Mouse (Mus musculus): ENCODE results near the gene Mamstr. TPM values are rescaled to one million over a fixed set of nuclear protein-coding genes. Genes with fewer than 3 reads are reported as not detected.
"Not testable (repeated sequence)": the region's sequence is repeated elsewhere in the genome, so short reads cannot be mapped to it uniquely, and the experiment has no call there.

The Mamstr gene
- polyA plus RNA-seq, 1 experiment from 2014 or later = 5.4 TPM

DNA sequence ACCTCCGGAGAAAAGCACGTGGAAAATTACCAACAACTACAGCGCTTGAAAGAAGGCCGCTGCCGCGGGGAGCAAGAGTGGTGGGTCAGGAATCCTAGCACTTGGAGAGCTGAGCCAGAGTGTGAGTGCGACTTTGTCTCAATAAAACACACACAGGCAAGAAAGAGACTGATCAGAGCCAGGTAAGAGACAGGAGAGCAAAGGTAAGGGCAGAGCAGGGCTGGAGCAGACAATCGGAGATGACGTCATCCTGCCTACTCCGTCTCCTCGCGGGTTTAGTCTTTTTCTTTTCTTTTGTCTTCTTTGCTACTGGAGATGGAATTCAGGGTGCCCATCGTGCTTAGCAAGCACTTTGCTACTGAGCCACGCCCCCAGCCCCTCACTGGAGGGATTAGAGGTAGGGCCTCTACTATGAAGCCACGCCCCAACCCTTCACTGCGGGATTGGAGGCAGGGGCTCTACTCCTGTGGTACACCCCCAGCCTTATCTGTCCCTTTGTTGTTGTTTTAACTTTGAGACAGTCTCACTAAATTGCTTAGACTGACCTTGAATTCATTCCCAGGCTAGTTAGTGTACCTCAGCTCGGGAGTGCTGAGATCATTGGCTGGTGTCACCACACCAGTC lies 14.8 kb downstream of the Mamstr start:
- Histone ChIP-seq H3K9me3 (replicated peaks) (peaks cover 7% of the 10 kb centered on the region; the same call in 1 of the 2 replicates), H3K4me3 (no peak overlapping the region; the same call in 1 of the 2 replicates), H3K27me3 (replicated peaks) (0 out of 2 replicates have a peak, but pooled peaks cover 2% of the 10 kb centered on the region), H3K4me2 (peak overlapping the region; percentile 54), H3K36me3 (no peaks in the 10 kb centered on the region), H3K4me1 (replicated peaks) (peaks cover 15% of the 10 kb centered on the region), H3K27ac (ENCODE audit: poor library complexity, severe bottlenecking) (no peak overlapping the region), H3K9ac (no peak overlapping the region)
- 20% methylated on average over 17 of the region's 17 CpGs for WGBS
- ATAC-seq (ENCODE audit: insufficient number of reproducible peaks, low FRiP score) = peak; percentile 46; the same call in 1 of the 2 replicates

GRCm38 (mm10) chr7:45660746-45661478 lies 21.1 kb downstream of the Mamstr start:
- 77% methylated on average over 11 of the region's 11 CpGs for WGBS
- Histone ChIP-seq H3K27me3 (replicated peaks) (no peaks in the 10 kb centered on the region), H3K27ac (ENCODE audit: poor library complexity, severe bottlenecking) (no peak overlapping the region), H3K9ac (no peak overlapping the region), H3K36me3 (no peaks in the 10 kb centered on the region), H3K4me1 (replicated peaks) (peaks cover 12% of the 10 kb centered on the region), H3K9me3 (replicated peaks) (peaks cover 7% of the 10 kb centered on the region; the same call in 1 of the 2 replicates), H3K4me3 (no peak overlapping the region), H3K4me2 (no peak overlapping the region)
- no peak for ATAC-seq (ENCODE audit: insufficient number of reproducible peaks, low FRiP score)

GRCm38 (mm10) chr7:45661702-45662101 lies 21.9 kb downstream of the Mamstr start:
- H3K9me3 ChIP-seq (replicated peaks); H3K4me3 ChIP-seq; H3K27me3 ChIP-seq (replicated peaks); H3K27ac ChIP-seq (ENCODE audit: poor library complexity, severe bottlenecking); H3K9ac ChIP-seq; ATAC-seq (ENCODE audit: insufficient number of reproducible peaks, low FRiP score); H3K4me2 ChIP-seq; H3K36me3 ChIP-seq: not testable (repeated sequence)
- 85% methylated on average over 6 of the region's 6 CpGs for WGBS
- peaks cover 13% of the 10 kb centered on the region for H3K4me1 ChIP-seq (replicated peaks)

DNA sequence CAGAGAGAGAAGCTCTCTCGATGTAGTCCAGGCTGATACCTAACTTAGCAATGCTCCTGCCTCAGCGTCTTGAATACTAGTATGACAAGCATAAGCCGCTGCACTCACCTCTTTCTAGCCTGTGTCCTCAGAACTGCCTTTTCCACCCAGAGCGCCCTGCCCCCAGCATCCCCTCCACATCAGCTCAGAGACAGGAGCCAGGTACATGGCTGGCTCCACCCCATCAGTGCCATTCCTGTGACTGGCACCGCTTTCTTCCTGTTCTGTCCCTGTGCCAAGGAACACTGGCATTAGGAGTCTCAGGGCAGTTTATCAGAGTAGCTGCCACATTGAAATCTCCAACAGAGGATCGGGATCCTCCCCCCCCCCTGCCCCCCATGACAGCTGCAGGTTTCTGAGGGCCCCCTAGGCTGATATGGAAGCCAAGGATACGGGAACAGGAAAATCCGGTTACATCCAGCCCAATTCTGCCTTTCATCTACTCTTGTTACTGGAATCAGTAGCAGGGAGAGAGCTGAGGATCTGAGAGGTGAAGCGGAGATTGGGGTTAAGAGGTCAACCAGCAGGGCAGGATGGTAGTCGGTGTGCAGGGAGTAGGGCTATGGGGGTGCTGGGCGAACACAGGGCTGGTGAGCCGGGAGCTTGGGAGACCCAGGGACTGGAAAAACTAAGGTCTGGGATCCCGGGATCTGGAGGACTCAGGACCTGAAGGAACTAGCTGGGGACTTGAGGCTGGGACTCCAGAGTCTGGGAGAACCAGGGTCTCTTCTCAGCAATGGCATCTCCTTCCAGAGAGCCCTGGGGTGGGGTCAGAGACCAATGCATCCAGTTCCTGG lies 25.7 kb downstream of the Mamstr start:
- Histone ChIP-seq H3K9ac (no peak overlapping the region), H3K9me3 (replicated peaks) (peaks cover 3% of the 10 kb centered on the region), H3K27me3 (replicated peaks) (no peaks in the 10 kb centered on the region), H3K4me1 (replicated peaks) (peaks cover 13% of the 10 kb centered on the region), H3K4me3 (no peak overlapping the region), H3K4me2 (no peak overlapping the region), H3K36me3 (no peaks in the 10 kb centered on the region), H3K27ac (ENCODE audit: poor library complexity, severe bottlenecking) (no peak overlapping the region)
- no peak for ATAC-seq (ENCODE audit: insufficient number of reproducible peaks, low FRiP score)
- 49% methylated on average over 13 of the region's 13 CpGs for WGBS

GRCm38 (mm10) chr7:45666161-45666560 lies 26.4 kb downstream of the Mamstr start, which contains the start of gene Fut2:
TSS of gene Fut2 (minus strand) at chr7:45666394.
- Histone ChIP-seq H3K4me1 (replicated peaks) (peaks cover 13% of the 10 kb centered on the region), H3K27ac (ENCODE audit: poor library complexity, severe bottlenecking) (no peak within 1 kb of the TSS), H3K9ac (no peak within 1 kb of the TSS), H3K27me3 (replicated peaks) (no peaks in the 10 kb centered on the region), H3K36me3 (no peaks in the 10 kb centered on the region), H3K4me3 (no peak within 1 kb of the TSS), H3K4me2 (no peak within 1 kb of the TSS), H3K9me3 (replicated peaks) (peaks cover 3% of the 10 kb centered on the region)
- ATAC-seq (ENCODE audit: insufficient number of reproducible peaks, low FRiP score) = no peak
- 72% methylated on average over 7 of the region's 7 CpGs for WGBS

DNA sequence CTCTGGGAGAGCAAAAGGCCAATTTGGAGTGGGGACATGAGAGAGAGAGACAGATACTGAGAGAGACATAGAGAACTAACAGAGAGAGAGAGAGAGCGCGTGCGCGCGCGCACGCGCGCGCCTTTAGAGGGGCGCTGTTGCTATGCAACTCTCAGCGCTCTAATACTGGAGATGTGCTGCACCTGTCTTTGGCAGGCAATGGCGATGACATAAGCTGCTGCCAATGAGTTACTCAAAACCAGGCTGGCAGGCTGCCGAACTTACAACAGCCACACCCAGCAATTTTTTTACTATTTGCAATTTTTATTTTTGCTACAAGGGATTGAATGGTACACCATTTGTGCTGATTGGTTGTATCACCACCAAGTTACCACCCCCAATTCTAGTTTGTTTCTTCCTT lies 28.0 kb downstream of the Mamstr start:
- H3K4me2 ChIP-seq = no peak overlapping the region
- no peak for ATAC-seq (ENCODE audit: insufficient number of reproducible peaks, low FRiP score)
- H3K27me3 ChIP-seq (replicated peaks) = no peaks in the 10 kb centered on the region
- no peak overlapping the region for H3K4me3 ChIP-seq
- H3K27ac ChIP-seq (ENCODE audit: poor library complexity, severe bottlenecking) = no peak overlapping the region
- H3K36me3 ChIP-seq = no peaks in the 10 kb centered on the region
- WGBS = 64% methylated on average over 14 of the region's 14 CpGs
- H3K4me1 ChIP-seq (replicated peaks) = peaks cover 13% of the 10 kb centered on the region
- peaks cover 6% of the 10 kb centered on the region for H3K9me3 ChIP-seq (replicated peaks)
- H3K9ac ChIP-seq = no peak overlapping the region

DNA sequence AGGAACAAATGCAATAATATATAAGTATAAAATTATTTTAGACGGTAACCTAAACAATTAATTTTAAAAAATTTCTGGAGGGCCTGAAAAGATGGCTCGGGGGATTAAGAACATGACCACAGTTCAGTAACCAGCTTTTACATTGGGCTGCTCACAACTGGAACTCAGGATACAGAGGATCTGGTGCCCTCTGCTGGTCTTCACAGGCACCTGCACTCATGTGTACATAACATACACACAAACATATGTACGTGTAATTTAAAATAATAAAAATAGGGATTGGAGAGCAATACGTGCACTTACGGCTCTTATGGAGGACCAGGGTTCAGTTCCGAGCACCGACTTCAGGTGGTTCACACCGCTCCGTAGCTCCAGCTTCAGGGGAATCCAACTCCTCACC lies 29.1 kb downstream of the Mamstr start:
- H3K4me1 ChIP-seq (replicated peaks) = peaks cover 13% of the 10 kb centered on the region
- H3K36me3 ChIP-seq = no peaks in the 10 kb centered on the region
- H3K4me2 ChIP-seq = no peak overlapping the region
- WGBS = 92% methylated on average over 9 of the region's 9 CpGs
- H3K9ac ChIP-seq = no peak overlapping the region
- no peak overlapping the region for H3K4me3 ChIP-seq
- no peak overlapping the region for H3K27ac ChIP-seq (ENCODE audit: poor library complexity, severe bottlenecking)
- no peaks in the 10 kb centered on the region for H3K27me3 ChIP-seq (replicated peaks)
- H3K9me3 ChIP-seq (replicated peaks) = peaks cover 6% of the 10 kb centered on the region
- no peak for ATAC-seq (ENCODE audit: insufficient number of reproducible peaks, low FRiP score)

DNA sequence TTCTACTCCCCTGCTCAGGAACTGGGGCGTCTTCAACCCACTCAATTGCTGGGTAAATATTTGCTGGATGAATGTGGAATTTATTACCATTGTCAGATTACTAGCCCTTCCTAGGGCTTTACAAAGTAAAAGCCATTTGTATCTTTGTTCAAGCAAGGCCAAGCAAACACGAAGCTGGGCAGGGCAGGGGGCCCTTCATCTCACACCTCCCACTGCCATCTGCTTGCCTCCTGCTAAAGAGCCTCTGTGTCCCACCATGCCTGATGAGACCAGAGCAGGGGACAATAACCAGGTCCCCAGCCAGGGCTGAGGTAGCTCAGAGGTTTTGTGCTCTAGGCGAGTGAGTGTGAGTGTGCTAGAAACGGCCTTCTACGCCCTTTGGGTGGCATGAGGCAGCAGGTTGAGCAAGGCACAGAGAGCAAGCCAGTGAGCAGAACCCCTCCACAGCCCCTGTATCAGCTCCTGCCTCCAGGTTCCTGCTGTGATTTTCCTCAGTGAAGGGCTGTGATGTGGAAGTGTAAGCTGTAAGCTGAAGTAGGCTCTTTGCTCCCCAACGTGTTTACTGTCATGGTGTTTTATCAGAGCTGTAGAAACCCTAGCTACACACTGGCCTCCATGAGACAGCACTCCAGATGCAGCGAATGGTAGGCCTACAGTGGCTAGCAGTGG lies 38.0 kb downstream of the Mamstr start:
- H3K36me3 ChIP-seq = no peaks in the 10 kb centered on the region
- ATAC-seq (ENCODE audit: insufficient number of reproducible peaks, low FRiP score) = no peak
- no peaks in the 10 kb centered on the region for H3K27me3 ChIP-seq (replicated peaks)
- 65% methylated on average over 7 of the region's 7 CpGs for WGBS
- no peak overlapping the region for H3K9ac ChIP-seq
- H3K4me2 ChIP-seq = no peak overlapping the region
- H3K27ac ChIP-seq (ENCODE audit: poor library complexity, severe bottlenecking) = no peak overlapping the region
- peaks cover 26% of the 10 kb centered on the region for H3K4me1 ChIP-seq (replicated peaks)
- no peak overlapping the region for H3K4me3 ChIP-seq
- H3K9me3 ChIP-seq (replicated peaks) = no peaks in the 10 kb centered on the region

GRCm38 (mm10) chr7:45678513-45678912 lies 38.7 kb downstream of the Mamstr start:
- no peak overlapping the region for H3K4me3 ChIP-seq
- no peaks in the 10 kb centered on the region for H3K36me3 ChIP-seq
- H3K27ac ChIP-seq (ENCODE audit: poor library complexity, severe bottlenecking) = no peak overlapping the region
- no peaks in the 10 kb centered on the region for H3K27me3 ChIP-seq (replicated peaks)
- no peak for ATAC-seq (ENCODE audit: insufficient number of reproducible peaks, low FRiP score)
- H3K9me3 ChIP-seq (replicated peaks) = no peaks in the 10 kb centered on the region
- H3K4me1 ChIP-seq (replicated peaks) = peaks cover 28% of the 10 kb centered on the region
- 89% methylated on average over 14 of the region's 14 CpGs for WGBS
- no peak overlapping the region for H3K4me2 ChIP-seq
- H3K9ac ChIP-seq = no peak overlapping the region

- no peak overlapping the region for H3K4me2 ChIP-seq
- no peaks in the 10 kb centered on the region for H3K9me3 ChIP-seq (replicated peaks)
- WGBS = 60% methylated on average over 14 of the region's 14 CpGs
- H3K36me3 ChIP-seq = no peaks in the 10 kb centered on the region
- peak; percentile 63 for ATAC-seq (ENCODE audit: insufficient number of reproducible peaks, low FRiP score)
- H3K4me3 ChIP-seq = no peak overlapping the region
- H3K27ac ChIP-seq (ENCODE audit: poor library complexity, severe bottlenecking) = peak overlapping the region; percentile 57
- peaks cover 28% of the 10 kb centered on the region for H3K4me1 ChIP-seq (replicated peaks)
- H3K9ac ChIP-seq = peak overlapping the region; percentile 2; the same call in 1 of the 2 replicates
- H3K27me3 ChIP-seq (replicated peaks) = peaks cover 1% of the 10 kb centered on the region; the same call in 1 of the 2 replicates
Observed at GRCm38 (mm10) chr7:45679966-45680621, 40.3 kb downstream of the Mamstr start.

Measured in heart, embryonic 12.5 days (tissue).